Comparison of ENCODE assay signal across 30 mouse cellular contexts in genomic region chr6:96580726-96581125, GRCm38 (mm10).
DNase-seq lines count a peak whose midpoint lies in the region; ATAC-seq and TF ChIP-seq lines count a peak whose summit lies in the region.
"Had no signal": no experiment of that assay in that cellular context is flagged by ENCODE, and none has a peak within 500 bp of the region (broad histone marks: within the 10 kb centered on the region; RNA-seq: fewer than 3 reads in every experiment).

No protein-coding gene starts in this region.

- no peaks in the 10 kb centered on the region for H3K4me1 ChIP-seq in kidney, postnatal 0 days (replicated peaks; ENCODE audit: insufficient read depth, low read length)
- H3K4me1 ChIP-seq in limb, embryonic 10.5 days, result peaks cover 16% of the 10 kb centered on the region
- H3K4me1 ChIP-seq in lung, postnatal 0 days (ENCODE audit: insufficient read depth, low read depth, low read length), result no peaks in the 10 kb centered on the region
- H3K4me1 ChIP-seq: embryonic facial prominence, embryonic 15.5 days; heart, embryonic 13.5 days; hindbrain, embryonic 12.5 days; liver, embryonic 12.5 days; lung, embryonic 15.5 days; stomach, embryonic 15.5 days had no signal

- no peaks in the 10 kb centered on the region for H3K36me3 ChIP-seq in kidney, postnatal 0 days (ENCODE audit: insufficient read depth, low read length)
- no peaks in the 10 kb centered on the region for H3K36me3 ChIP-seq in limb, embryonic 10.5 days
- no peaks in the 10 kb centered on the region for H3K36me3 ChIP-seq in lung, postnatal 0 days (ENCODE audit: insufficient read depth, low read length)
- H3K36me3 ChIP-seq: embryonic facial prominence, embryonic 15.5 days; G1E; heart, embryonic 13.5 days; hindbrain, embryonic 12.5 days; liver, embryonic 12.5 days; lung, embryonic 15.5 days; stomach, embryonic 15.5 days had no signal

- DNase-seq in kidney, postnatal 0 days (ENCODE audit: low spot score), result peak; percentile 26
- DNase-seq in kidney, postnatal 25 days, result no peak
- peak; percentile 54 for DNase-seq in limb, embryonic 10.5 days (ENCODE audit: low spot score)
- peak; percentile 10 for DNase-seq in lung, postnatal 0 days (ENCODE audit: low spot score)
- DNase-seq in mesoderm, embryonic 11.5 days (ENCODE audit: low read depth, low spot score), result peak; percentile 19
- no peak for DNase-seq in frontal cortex, postnatal 10 days (ENCODE audit: low spot score in 2 of 2)
- DNase-seq in left cerebral cortex, adult 18-20 months (ENCODE audit: low spot score in 2 of 2), result no peak
- DNase-seq: adrenal gland, adult 2 months; B cell, adult 2 months; cerebellum, adult 11-12 months; cerebellum, postnatal 10 days; gastrocnemius, postnatal 25 days; heart, adult 2 months; heart, postnatal 14 days; kidney, adult 9 months; kidney, postnatal 4 days; layer of hippocampus, adult 9-11 months; thymus, postnatal 36 days had no signal

- no peak overlapping the region for H3K9ac ChIP-seq in kidney, postnatal 0 days (ENCODE audit: low read depth, low read length)
- H3K9ac ChIP-seq in lung, postnatal 0 days (replicated peaks; ENCODE audit: low read depth), result no peak overlapping the region
- H3K9ac ChIP-seq: embryonic facial prominence, embryonic 15.5 days; heart, embryonic 13.5 days; hindbrain, embryonic 12.5 days; liver, embryonic 12.5 days; lung, embryonic 15.5 days; stomach, embryonic 15.5 days had no signal

- H3K4me2 ChIP-seq in kidney, postnatal 0 days (ENCODE audit: low read length), result no peak overlapping the region
- no peak overlapping the region for H3K4me2 ChIP-seq in lung, postnatal 0 days (replicated peaks; ENCODE audit: low read depth, low read length)
- H3K4me2 ChIP-seq: embryonic facial prominence, embryonic 15.5 days; heart, embryonic 13.5 days; hindbrain, embryonic 12.5 days; liver, embryonic 12.5 days; lung, embryonic 15.5 days; midbrain, embryonic 11.5 days; stomach, embryonic 15.5 days had no signal

- H3K9me3 ChIP-seq in kidney, postnatal 0 days (replicated peaks; ENCODE audit: low read length), result no peaks in the 10 kb centered on the region
- no peaks in the 10 kb centered on the region for H3K9me3 ChIP-seq in limb, embryonic 10.5 days (replicated peaks)
- no peaks in the 10 kb centered on the region for H3K9me3 ChIP-seq in lung, postnatal 0 days (ENCODE audit: low read length)
- H3K9me3 ChIP-seq: embryonic facial prominence, embryonic 15.5 days; heart, embryonic 13.5 days; hindbrain, embryonic 12.5 days; liver, embryonic 12.5 days; lung, embryonic 15.5 days; stomach, embryonic 15.5 days had no signal

- 39% methylated on average over 4 of the region's 4 CpGs for WGBS in kidney, postnatal 0 days
- WGBS in limb, embryonic 10.5 days, result 39% methylated on average over 4 of the region's 4 CpGs
- WGBS in lung, postnatal 0 days, result 38% methylated on average over 4 of the region's 4 CpGs

- H3K27ac ChIP-seq in kidney, postnatal 0 days, result no peak overlapping the region
- no peak overlapping the region for H3K27ac ChIP-seq in limb, embryonic 10.5 days
- H3K27ac ChIP-seq in lung, postnatal 0 days (ENCODE audit: low read length), result no peak overlapping the region
- H3K27ac ChIP-seq: embryonic facial prominence, embryonic 15.5 days; heart, adult 2 months; heart, embryonic 13.5 days; hindbrain, embryonic 12.5 days; left cerebral cortex, adult 2 months; liver, embryonic 12.5 days; lung, embryonic 15.5 days; stomach, embryonic 15.5 days had no signal

- ATAC-seq in kidney, postnatal 0 days (replicated peaks; ENCODE audit: low FRiP score, low read depth), result no peak
- ATAC-seq in lung, postnatal 0 days, result peak; percentile 49
- ATAC-seq: forebrain, embryonic 14.5 days; liver, embryonic 12.5 days; Patski had no signal

- H3K4me3 ChIP-seq in kidney, postnatal 0 days (replicated peaks; ENCODE audit: low read depth, low read length), result no peak overlapping the region
- no peak overlapping the region for H3K4me3 ChIP-seq in limb, embryonic 10.5 days
- H3K4me3 ChIP-seq in lung, postnatal 0 days (ENCODE audit: low read depth, low read length), result no peak overlapping the region
- H3K4me3 ChIP-seq: embryonic facial prominence, embryonic 15.5 days; heart, adult 2 months; heart, embryonic 13.5 days; hindbrain, embryonic 12.5 days; left cerebral cortex, adult 2 months; liver, embryonic 12.5 days; lung, embryonic 15.5 days; stomach, embryonic 15.5 days had no signal

- TF ChIP-seq CTCF in kidney, postnatal 0 days (IDR thresholded peaks at IDR 0.05; ENCODE audit: low read depth), result no peak
- TF ChIP-seq CTCF in lung, postnatal 0 days (IDR thresholded peaks at IDR 0.05), result no peak

- no peak for TF ChIP-seq EP300 in lung, postnatal 0 days (IDR thresholded peaks at IDR 0.05)

- H3K27me3 ChIP-seq in kidney, postnatal 0 days (ENCODE audit: insufficient read depth, low read length), result no peaks in the 10 kb centered on the region
- H3K27me3 ChIP-seq in limb, embryonic 10.5 days (ENCODE audit: low read depth, poor library complexity, severe bottlenecking), result no peaks in the 10 kb centered on the region
- no peaks in the 10 kb centered on the region for H3K27me3 ChIP-seq in lung, postnatal 0 days (replicated peaks; ENCODE audit: insufficient read depth, low read length)
- H3K27me3 ChIP-seq: CH12.LX; embryonic facial prominence, embryonic 15.5 days; heart, embryonic 13.5 days; hindbrain, embryonic 12.5 days; liver, embryonic 12.5 days; lung, embryonic 15.5 days; Patski; stomach, embryonic 15.5 days had no signal

Comparison
In these comparisons a context has a peak if more than half of its experiments do, and no peak if none do; other contexts are left out.
1. DNase-seq: peak in kidney, postnatal 0 days (single experiment), limb, embryonic 10.5 days (single experiment), lung, postnatal 0 days (single experiment) and mesoderm, embryonic 11.5 days (single experiment); none in kidney, postnatal 25 days (0 of 2), frontal cortex, postnatal 10 days (0 of 2) and left cerebral cortex, adult 18-20 months (0 of 2).